Mouse (Mus musculus) spleen, postnatal 4 days (tissue): Measurements from ENCODE around the gene Tmem108.

Source experiments
- DNase-seq, 2 experiments: peaks; one replicate each; pipeline ENCODE4 v3.0.0; 2022; ENCODE audit warnings: low spot score in 2 of 2

Gene Tmem108

GRCm38 (mm10) chr9:103761647-103762084, at the start of gene Tmem108:
Gene Tmem108, minus strand, starts transcription at chr9:103761837.
- peak; percentile 67 to 80 for DNase-seq

- DNase-seq = no peak
Measured at GRCm38 (mm10) chr9:103789029-103789428, 27.4 kb upstream of the Tmem108 start.

- DNase-seq = no peak
Measured at GRCm38 (mm10) chr9:103784156-103784555, 22.5 kb upstream of the Tmem108 start.

- DNase-seq = no peak
Measured at GRCm38 (mm10) chr9:103783276-103783675, 21.6 kb upstream of the Tmem108 start.

GRCm38 (mm10) chr9:103782306-103782705, 20.7 kb upstream of the Tmem108 start:
- DNase-seq = no peak

- no peak for DNase-seq
Measured at GRCm38 (mm10) chr9:103781407-103781806, 19.8 kb upstream of the Tmem108 start.

GRCm38 (mm10) chr9:103780598-103780997, 19.0 kb upstream of the Tmem108 start:
- no peak for DNase-seq

GRCm38 (mm10) chr9:103778185-103778584, 16.5 kb upstream of the Tmem108 start:
- DNase-seq = no peak

GRCm38 (mm10) chr9:103761151-103761571, 476 bp downstream of the Tmem108 start:
- peak in 1 of 2 experiments; percentile 14 for DNase-seq

- no peak for DNase-seq
Measured at GRCm38 (mm10) chr9:103760356-103760755, 1.3 kb downstream of the Tmem108 start.

GRCm38 (mm10) chr9:103759829-103760228, 1.8 kb downstream of the Tmem108 start:
- no peak for DNase-seq

- peak; percentile 51 to 76 for DNase-seq
Measured at GRCm38 (mm10) chr9:103758930-103759695, 2.5 kb downstream of the Tmem108 start.

GRCm38 (mm10) chr9:103758246-103758645, 3.4 kb downstream of the Tmem108 start:
- no peak for DNase-seq

GRCm38 (mm10) chr9:103752618-103753017, 9.0 kb downstream of the Tmem108 start:
- no peak for DNase-seq

GRCm38 (mm10) chr9:103751568-103751967, 10.1 kb downstream of the Tmem108 start:
- no peak for DNase-seq

GRCm38 (mm10) chr9:103750491-103750890, 11.1 kb downstream of the Tmem108 start:
- no peak for DNase-seq

- no peak for DNase-seq
Measured at GRCm38 (mm10) chr9:103746598-103746997, 15.0 kb downstream of the Tmem108 start.

- no peak for DNase-seq
Measured at GRCm38 (mm10) chr9:103740145-103740544, 21.5 kb downstream of the Tmem108 start.

- DNase-seq = no peak
Measured at GRCm38 (mm10) chr9:103739062-103739461, 22.6 kb downstream of the Tmem108 start.

GRCm38 (mm10) chr9:103729716-103730115, 31.9 kb downstream of the Tmem108 start:
- no peak for DNase-seq

GRCm38 (mm10) chr9:103726751-103727462, 34.7 kb downstream of the Tmem108 start:
- no peak for DNase-seq

GRCm38 (mm10) chr9:103725497-103725896, 36.1 kb downstream of the Tmem108 start:
- DNase-seq = no peak

- DNase-seq = no peak
Measured at GRCm38 (mm10) chr9:103721486-103721885, 40.2 kb downstream of the Tmem108 start.
